ENCODE assay signal across 7 mouse cellular contexts in genomic region chr10:121315321-121316283, GRCm38 (mm10). TPM values are rescaled to one million over a fixed set of nuclear protein-coding genes. Genes with fewer than 3 reads are reported as not detected.
DNase-seq lines count a peak whose midpoint lies in the region; ATAC-seq and TF ChIP-seq lines count a peak whose summit lies in the region.

No protein-coding gene starts in this region.

- H3K36me3 ChIP-seq in heart, postnatal 0 days (replicated peaks; ENCODE audit: control insufficient read depth, insufficient read depth, low read length): no peaks in the 10 kb centered on the region
- no peaks in the 10 kb centered on the region for H3K36me3 ChIP-seq in liver, embryonic 13.5 days

- H3K27ac ChIP-seq in bone marrow macrophage, adult 2 months (ENCODE audit: insufficient read depth, low read depth, low read length): 0 out of 2 replicates have a peak overlapping the region, but pooled peaks have one; percentile 15
- 0 out of 2 replicates have a peak overlapping the region, but pooled peaks have one; percentile 14 for H3K27ac ChIP-seq in heart, postnatal 0 days (ENCODE audit: low read depth)
- no peak overlapping the region for H3K27ac ChIP-seq in liver, embryonic 13.5 days

- intact Hi-C loops in left cerebral cortex, postnatal 36 days (cut with DNase I): no loop called here

- peak overlapping the region; percentile 7; the same call in 1 of the 2 replicates for H3K4me3 ChIP-seq in bone marrow macrophage, adult 2 months (ENCODE audit: insufficient read depth, low read length)
- no peak overlapping the region for H3K4me3 ChIP-seq in heart, postnatal 0 days (ENCODE audit: low read depth, low read length)
- H3K4me3 ChIP-seq in liver, embryonic 13.5 days (replicated peaks): no peak overlapping the region

- no peak for ATAC-seq in heart, postnatal 0 days (ENCODE audit: insufficient read depth, low read depth)
- no peak for ATAC-seq in liver, embryonic 13.5 days (ENCODE audit: low read depth)

- peaks cover 20% of the 10 kb centered on the region for H3K27me3 ChIP-seq in heart, postnatal 0 days (ENCODE audit: control insufficient read depth, insufficient read depth, low read length)
- H3K27me3 ChIP-seq in liver, embryonic 13.5 days: peaks cover 54% of the 10 kb centered on the region

- no peak for TF ChIP-seq CTCF in bone marrow macrophage, adult 2 months (IDR thresholded peaks at IDR 0.05; ENCODE audit: low read depth, low read length)
- no peak for TF ChIP-seq CTCF in heart, postnatal 0 days (IDR thresholded peaks at IDR 0.05; ENCODE audit: low read depth)

- peak overlapping the region; percentile 43 for H3K4me2 ChIP-seq in heart, postnatal 0 days (ENCODE audit: low read depth, low read length)
- peak overlapping the region; percentile 24; the same call in 1 of the 2 replicates for H3K4me2 ChIP-seq in liver, embryonic 13.5 days

- WGBS in heart, postnatal 0 days: 35% methylated on average over 27 of the region's 27 CpGs
- 20% methylated on average over 27 of the region's 27 CpGs for WGBS in liver, embryonic 13.5 days (ENCODE audit: insufficient replicate concordance)

- H3K9me3 ChIP-seq in heart, postnatal 0 days (replicated peaks; ENCODE audit: control insufficient read depth, low read length): no peaks in the 10 kb centered on the region
- H3K9me3 ChIP-seq in liver, embryonic 13.5 days (replicated peaks): no peaks in the 10 kb centered on the region

- no peak overlapping the region for H3K9ac ChIP-seq in heart, postnatal 0 days (replicated peaks; ENCODE audit: low read depth, low read length)
- H3K9ac ChIP-seq in liver, embryonic 13.5 days: no peak overlapping the region

- TF ChIP-seq EP300 in heart, postnatal 0 days (IDR thresholded peaks at IDR 0.05; ENCODE audit: low read depth): no peak

- peaks cover 4% of the 10 kb centered on the region for H3K4me1 ChIP-seq in bone marrow macrophage, adult 2 months (ENCODE audit: control insufficient read depth, insufficient read depth, low read length)
- no peaks in the 10 kb centered on the region for H3K4me1 ChIP-seq in heart, postnatal 0 days (ENCODE audit: control insufficient read depth, insufficient read depth)
- H3K4me1 ChIP-seq in liver, embryonic 13.5 days (replicated peaks): 0 out of 2 replicates have a peak, but pooled peaks cover 5% of the 10 kb centered on the region

- DNase-seq in CD4-positive helper T cell, adult 2 months (ENCODE audit: low read depth, low spot score): peak; percentile 69
- DNase-seq in heart, postnatal 0 days (ENCODE audit: low spot score): no peak
- no peak for DNase-seq in liver, embryonic 13.5 days
- DNase-seq in MN1 (ENCODE audit: low spot score): no peak
- DNase-seq in ovary, adult 18-20 months (ENCODE audit: low spot score): no peak
- no peak for DNase-seq in left cerebral cortex, postnatal 36 days (ENCODE audit: low spot score in 2 of 2)

- no peak for TF ChIP-seq POLR2A in bone marrow macrophage, adult 2 months (IDR thresholded peaks at IDR 0.05; ENCODE audit: borderline replicate concordance, low read depth, low read length)

RNA-seq across cellular contexts. Expression of gene Tbc1d30, which starts 35.5 kb away (rescaled TPM):
- polyA plus RNA-seq in bone marrow macrophage, adult 2 months (2012; ENCODE audit: insufficient read depth, insufficient read length, missing spikeins): 1.2 and 1.3 TPM in 2 replicates
- 0.58 and 14.7 TPM in 2 replicates for total RNA-seq in heart, postnatal 0 days (2014; rRNA removed; ENCODE audit: low replicate concordance)
- 1.1 and 1.2 TPM in 2 replicates for polyA plus RNA-seq in heart, postnatal 0 days (2015; fragmentation: Nextera tagmentation; extraction: Ambion mirVana)
- polyA plus RNA-seq in liver, embryonic 13.5 days (2015; fragmentation: Nextera tagmentation; extraction: Ambion mirVana): 0.14 and 0.15 TPM in 2 replicates
- total RNA-seq in left cerebral cortex, postnatal 36 days (2021): 10 to 100 TPM; 78.5 to 92.3 TPM

RNA-seq across cellular contexts. Expression of gene Gns, which starts 49.3 kb away (rescaled TPM):
- 302 and 313 TPM in 2 replicates for polyA plus RNA-seq in bone marrow macrophage, adult 2 months (2012; ENCODE audit: insufficient read depth, insufficient read length, missing spikeins)
- 50.4 and 57.5 TPM in 2 replicates for total RNA-seq in heart, postnatal 0 days (2014; rRNA removed; ENCODE audit: low replicate concordance)
- polyA plus RNA-seq in heart, postnatal 0 days (2015; fragmentation: Nextera tagmentation; extraction: Ambion mirVana): 25.2 and 26.1 TPM in 2 replicates
- 13.0 and 16.5 TPM in 2 replicates for polyA plus RNA-seq in liver, embryonic 13.5 days (2015; fragmentation: Nextera tagmentation; extraction: Ambion mirVana)
- total RNA-seq in left cerebral cortex, postnatal 36 days (2021): 10 to 100 TPM; 78.5 to 80.8 TPM

Comparison
In these comparisons a context has a peak if more than half of its experiments do, and no peak if none do; other contexts are left out.
1. RNA of gene Gns, which starts 49.3 kb away (polyA plus RNA-seq): 302 to 313 TPM in bone marrow macrophage, adult 2 months; 25.2 to 26.1 TPM in heart, postnatal 0 days and 13.0 to 16.5 TPM in liver, embryonic 13.5 days; every median in the first group is over 10 times any median in the second.